Mouse (Mus musculus) bone marrow macrophage, adult 2 months (primary cell): Measurements from ENCODE around the gene Fxyd7.

ENCODE experiments used
- CTCF ChIP-seq: IDR thresholded peaks from 2 replicates; pipeline ENCODE4 v1.5.1; 2012; ENCODE audit warnings: low read depth, mild to moderate bottlenecking, low read length, moderate library complexity
- POLR2A ChIP-seq: IDR thresholded peaks from 2 replicates; pipeline ENCODE4 v1.6.1; 2012; ENCODE audit warnings: mild to moderate bottlenecking, low read depth, low read length, borderline replicate concordance

GRCm38 (mm10) chr7:31055354-31055824, 4.1 kb upstream of the Fxyd7 start:
- TF ChIP-seq CTCF (no peak), POLR2A (no peak)
